Mouse (Mus musculus): ENCODE results near the gene Myo1g.
"Not testable (repeated sequence)": the region's sequence is repeated elsewhere in the genome, so short reads cannot be mapped to it uniquely, and the experiment has no call there.

Gene Myo1g

DNA sequence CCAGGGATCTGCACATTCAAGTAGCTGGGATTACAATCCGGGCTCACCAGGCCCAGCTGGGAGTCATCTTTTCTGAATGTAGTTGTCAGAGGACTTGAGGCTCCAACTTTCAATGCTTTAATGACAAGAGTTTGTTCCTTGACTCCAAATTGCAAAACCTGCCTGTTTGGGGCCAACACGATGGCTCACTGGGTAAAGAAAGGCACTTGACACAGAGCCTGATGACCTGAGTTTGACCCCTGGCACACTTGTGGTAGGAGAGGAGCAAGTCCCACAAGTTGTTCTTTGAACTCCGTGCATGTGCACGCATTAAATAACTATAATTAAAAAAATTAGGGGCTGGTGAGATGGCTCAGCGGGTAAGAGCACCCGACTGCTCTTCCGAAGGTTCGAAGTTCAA lies 9.2 kb upstream of the Myo1g start:
- no peak for DNase-seq (ENCODE audit: low spot score)

DNA sequence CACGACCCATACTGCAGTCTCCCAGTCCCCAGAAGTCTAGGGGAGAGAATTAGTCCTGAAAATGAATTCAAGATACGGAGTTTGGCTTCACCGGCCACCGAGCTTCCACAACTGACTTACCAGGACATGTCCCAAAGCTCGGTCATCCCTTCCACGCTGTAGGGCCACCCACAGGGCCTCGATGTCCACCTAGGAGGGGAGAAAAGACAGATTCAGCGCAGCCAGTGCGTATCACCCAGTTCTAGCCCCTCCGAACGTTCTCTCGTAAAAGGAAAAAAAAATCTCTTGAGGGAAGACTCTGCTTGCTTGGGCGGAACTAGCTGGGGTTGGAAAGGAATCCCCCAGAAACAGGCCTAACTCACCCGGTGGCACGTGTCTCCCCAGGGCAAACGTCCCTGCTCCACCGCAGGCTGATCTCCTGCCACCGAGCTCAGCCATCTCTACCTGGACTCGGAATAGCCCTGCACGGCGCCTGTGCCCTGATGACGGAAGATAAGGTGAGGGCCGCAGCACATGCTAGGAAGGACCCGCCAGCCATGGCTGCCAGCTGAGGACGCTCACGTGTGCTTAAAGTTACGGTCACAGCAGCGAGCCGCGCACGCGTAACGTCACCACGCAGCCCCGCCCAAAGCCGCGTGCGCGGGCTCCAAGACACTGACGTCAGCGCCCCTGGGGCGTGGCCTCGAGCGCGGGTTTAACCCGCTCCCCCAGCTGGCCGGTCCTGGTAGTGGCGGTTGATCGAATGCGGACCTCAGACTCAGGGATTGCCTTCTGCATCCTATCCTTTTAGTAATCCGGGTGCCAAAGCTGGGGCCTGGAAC lies 7.6 kb upstream of the Myo1g start:
- peak; percentile 97 for DNase-seq (ENCODE audit: low spot score)

- DNase-seq (ENCODE audit: low spot score), result no peak
Measured at GRCm38 (mm10) chr11:6527256-6528185, 6.8 kb upstream of the Myo1g start.

DNA sequence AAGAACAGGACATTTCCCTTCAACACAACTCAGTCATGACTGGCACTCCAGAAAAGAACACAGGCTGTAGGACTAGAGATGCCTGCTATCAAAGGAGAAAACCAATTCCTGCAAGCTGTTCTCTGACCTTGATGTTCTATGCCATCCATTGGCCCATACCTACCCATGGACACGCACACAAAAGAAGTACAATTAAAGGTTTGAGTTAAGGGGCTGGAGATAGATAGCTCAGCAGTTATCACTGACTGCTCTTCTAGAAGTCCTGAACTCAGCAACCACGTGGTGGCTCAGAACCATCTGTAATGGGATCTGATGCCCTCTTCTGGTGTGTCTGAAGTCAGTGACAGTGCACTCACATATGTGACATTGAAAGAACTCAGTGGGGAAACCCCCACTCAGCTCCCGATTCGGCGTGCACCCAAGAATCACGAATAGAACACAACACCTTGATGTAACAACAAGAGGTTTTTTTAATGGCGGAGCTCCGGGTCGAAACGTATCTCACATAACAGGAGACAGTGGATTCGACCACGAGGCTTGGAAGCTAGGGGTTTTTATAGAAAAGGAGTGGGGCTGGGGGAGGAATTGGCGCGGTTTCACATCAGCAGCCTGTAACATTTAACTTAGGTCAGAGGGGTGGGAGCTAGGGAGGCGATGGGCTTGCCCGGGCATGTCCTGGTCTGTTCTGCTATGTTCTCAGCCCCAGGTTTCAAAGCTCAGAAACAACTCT lies 5.9 kb upstream of the Myo1g start:
- DNase-seq (ENCODE audit: low spot score), result not testable (repeated sequence)

DNA sequence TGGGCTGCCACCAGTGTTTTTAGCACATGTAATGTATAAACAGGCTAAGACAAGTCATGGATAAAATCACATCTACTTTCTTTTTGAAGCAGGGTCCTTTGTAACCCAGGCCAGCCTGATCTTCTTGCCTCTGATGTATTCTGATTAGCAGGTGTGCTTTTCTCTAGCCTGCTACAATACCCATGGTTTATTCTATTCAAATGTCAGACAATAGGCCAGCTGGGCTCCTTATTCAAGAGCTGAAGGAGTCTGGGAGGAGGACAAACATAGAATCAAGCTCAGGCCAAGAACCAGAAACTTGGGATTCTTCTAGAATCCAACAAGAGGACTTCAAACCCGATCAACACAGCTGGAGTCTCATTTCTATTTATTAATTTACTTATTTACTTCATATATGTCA lies 4.5 kb upstream of the Myo1g start:
- DNase-seq (ENCODE audit: low spot score), result no peak

- no peak for DNase-seq (ENCODE audit: low spot score)
Measured at GRCm38 (mm10) chr11:6524880-6525238, 4.1 kb upstream of the Myo1g start.

- DNase-seq (ENCODE audit: low spot score), result no peak
Measured at GRCm38 (mm10) chr11:6524165-6524879, 3.6 kb upstream of the Myo1g start.

DNA sequence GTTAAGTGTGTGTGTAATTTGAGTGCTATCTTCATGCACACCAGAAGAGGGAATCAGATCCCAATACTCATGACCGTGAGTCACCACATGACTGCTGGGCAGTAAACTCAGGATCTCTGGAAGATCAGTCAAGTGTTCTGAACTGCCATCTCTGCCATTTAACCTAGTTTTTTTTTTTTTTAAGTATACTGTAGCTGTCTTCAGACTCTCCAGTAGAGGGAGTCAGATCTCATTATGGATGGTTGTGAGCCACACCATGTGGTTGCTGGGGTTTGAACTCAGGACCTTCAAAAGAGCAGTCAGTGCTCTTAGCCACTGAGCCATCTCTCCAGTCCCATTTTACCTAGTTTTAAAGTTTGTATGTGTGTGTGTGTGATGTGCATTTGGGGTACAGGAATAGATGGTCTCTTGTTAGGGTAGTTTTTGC lies 2.9 kb upstream of the Myo1g start:
- DNase-seq (ENCODE audit: low spot score), result no peak

DNA sequence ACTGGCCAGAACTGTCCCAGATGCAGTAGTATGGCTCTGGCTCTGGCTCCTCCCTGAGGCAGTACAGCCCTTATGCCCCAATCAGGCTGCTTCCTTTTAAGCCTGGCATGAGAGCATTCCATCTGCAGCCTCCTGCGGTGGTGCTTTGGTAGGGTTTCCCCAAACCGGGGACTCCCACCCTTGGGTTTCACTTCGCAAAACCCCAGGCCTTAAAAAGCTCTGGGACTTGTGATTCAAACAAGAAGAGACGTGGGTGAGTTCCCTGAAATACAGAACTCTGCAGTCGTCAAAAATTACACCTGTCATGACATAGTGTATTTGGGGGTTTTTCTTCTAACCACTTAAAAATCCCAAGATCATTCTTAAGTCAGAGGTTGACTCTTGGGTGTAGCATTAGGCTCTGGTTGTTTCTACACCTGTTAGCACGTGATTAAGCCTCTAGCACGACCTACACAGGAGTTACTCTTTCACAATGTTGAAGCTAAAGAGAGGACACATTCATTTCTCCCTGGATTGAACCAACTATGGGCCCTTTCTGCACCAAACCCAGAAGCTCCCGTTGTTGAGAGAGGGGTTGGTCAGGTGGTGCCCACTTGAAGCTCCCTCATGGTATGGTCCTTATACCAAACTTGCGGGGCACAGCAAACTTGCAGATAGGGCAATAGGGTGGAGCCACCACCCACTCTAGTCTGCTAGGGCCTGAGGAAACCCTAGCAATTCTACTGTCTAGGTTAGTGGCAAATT lies 2.2 kb upstream of the Myo1g start:
- DNase-seq (ENCODE audit: low spot score), result peak; percentile 71

DNA sequence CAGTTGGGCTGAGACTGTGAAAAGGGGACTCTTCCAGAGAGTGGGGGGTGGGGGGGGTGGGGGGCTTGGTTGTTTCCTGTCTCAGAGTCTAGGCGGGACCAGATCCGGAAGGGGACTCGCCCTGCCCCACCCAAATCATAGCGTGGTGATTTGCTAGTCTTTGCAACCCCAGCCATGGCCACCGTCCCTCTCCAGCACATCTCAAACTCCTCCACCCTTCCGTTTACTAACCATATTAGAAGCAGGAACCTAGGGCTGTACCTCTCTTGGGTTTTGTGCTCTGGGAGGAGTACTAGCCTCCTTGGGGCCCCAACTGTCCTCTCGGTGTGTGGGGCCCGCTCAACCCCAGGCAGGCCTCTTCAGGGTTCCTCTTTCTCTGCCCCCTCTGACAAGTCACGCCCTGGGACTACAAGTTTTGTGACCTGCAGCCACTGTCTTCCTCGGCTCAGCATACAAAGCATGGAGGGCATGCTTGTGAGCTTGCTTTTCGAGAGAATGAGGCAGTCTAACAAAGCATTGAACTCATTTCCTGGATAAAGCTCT lies 1.2 kb downstream of the Myo1g start:
- DNase-seq (ENCODE audit: low spot score), result peak; percentile 24

DNA sequence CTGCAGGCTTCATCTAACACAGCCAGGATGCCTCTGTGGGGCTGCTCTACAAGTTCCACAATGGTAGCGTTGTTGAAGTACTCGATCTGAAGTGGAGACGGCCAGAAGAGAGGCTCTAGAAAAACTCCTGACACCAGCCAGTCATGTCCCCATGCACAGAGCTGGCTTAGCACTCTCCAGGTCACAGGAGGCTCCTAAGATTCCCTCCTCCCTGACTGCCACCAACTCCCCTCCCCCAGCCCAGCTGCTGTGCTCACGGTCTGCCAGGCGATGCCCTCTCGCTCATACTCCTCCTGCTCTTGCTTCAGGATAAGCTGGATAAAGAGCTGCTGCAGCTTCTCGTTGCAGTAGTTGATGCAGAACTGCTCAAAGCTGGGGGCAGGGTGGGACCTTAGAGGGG lies 5.9 kb downstream of the Myo1g start:
- DNase-seq (ENCODE audit: low spot score), result no peak

DNA sequence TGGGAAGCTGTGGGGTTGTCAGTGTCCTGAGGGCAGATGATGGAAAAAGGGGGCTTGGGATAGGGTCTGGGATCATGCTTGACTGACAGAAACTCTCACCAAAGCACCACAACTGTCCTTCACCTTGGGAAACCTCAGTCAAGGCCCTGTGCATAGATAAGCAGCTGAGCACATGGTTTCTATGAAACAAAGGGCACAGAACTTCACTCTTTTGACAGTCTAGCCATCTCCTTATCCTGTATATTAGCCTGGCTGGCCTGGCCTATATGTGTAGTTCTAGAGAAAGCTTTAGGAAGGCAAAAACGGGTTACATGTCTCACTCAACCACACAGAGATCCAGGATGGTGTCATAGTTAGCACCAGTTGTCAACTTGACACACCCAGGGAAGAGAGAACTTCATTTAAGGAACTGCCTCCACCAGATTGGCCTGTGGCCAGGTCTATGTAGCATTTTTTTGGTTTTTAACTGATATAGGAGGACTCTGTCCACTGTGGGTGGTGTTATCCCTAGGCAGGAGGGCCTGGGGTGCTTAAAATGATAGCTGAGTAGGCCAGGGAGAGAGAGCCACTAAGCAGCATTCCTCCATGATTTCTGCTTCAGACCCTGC lies 12.4 kb downstream of the Myo1g start:
- no peak for DNase-seq (ENCODE audit: low spot score)

GRCm38 (mm10) chr11:6506516-6506915 lies 14.2 kb downstream of the Myo1g start:
- no peak for DNase-seq (ENCODE audit: low spot score)

DNA sequence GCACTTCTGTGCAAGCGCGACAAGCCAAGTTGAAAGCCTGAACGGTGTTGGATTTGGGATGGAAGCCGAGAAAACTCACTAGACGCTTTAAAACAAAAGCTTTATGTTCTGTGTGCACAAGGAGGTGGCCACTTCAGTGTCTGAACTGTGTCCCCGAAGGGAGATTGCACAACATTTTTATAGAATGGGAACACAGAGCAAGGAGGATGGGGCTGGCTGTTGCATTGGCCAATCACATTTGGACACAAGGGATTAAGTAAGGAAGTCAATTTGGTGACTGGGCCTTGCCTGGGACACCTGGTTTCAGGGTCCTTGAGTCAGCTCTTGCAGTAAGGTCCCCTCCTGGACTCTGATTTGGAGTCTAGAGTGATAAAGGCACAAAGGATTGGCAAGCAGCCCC lies 16.1 kb downstream of the Myo1g start:
- DNase-seq (ENCODE audit: low spot score), result no peak

DNA sequence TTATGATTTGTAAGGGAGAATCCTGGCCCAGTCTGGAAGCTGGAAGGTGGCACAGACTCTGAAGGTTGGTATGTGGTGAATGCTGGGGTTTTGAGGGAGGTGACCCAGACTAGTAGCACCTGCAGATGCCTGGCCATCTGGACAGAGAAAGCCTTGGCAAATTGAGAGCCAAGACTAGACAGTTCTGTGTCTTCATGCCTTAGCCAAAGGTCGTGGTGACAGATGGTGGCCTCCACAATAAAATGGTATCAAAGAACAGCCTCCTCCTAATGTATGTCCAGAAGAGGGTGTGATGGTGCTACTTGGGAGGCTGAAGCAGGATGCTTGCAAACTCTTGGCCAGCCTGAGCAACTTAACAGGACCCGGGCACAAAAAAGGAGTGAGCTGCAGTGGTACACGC lies 16.5 kb downstream of the Myo1g start:
- no peak for DNase-seq (ENCODE audit: low spot score)

DNA sequence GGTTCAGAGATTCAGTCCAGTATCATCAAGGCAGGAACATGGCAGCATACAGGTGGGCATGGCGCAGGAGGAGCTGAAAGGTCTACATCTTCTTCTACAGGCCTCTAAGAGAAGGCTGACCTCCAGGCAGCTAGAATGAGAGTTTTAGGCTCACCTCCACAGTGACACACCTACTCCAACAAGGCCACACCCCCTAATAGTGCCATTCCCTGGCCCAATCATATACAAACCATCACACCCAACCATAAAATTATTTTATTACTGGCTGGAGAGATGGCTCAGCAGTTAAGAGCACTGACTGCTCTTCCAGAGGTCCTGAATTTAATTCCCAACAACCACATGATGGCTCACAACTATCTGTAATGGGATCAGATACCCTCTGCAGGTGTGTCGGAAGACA lies 18.3 kb downstream of the Myo1g start:
- no peak for DNase-seq (ENCODE audit: low spot score)

DNA sequence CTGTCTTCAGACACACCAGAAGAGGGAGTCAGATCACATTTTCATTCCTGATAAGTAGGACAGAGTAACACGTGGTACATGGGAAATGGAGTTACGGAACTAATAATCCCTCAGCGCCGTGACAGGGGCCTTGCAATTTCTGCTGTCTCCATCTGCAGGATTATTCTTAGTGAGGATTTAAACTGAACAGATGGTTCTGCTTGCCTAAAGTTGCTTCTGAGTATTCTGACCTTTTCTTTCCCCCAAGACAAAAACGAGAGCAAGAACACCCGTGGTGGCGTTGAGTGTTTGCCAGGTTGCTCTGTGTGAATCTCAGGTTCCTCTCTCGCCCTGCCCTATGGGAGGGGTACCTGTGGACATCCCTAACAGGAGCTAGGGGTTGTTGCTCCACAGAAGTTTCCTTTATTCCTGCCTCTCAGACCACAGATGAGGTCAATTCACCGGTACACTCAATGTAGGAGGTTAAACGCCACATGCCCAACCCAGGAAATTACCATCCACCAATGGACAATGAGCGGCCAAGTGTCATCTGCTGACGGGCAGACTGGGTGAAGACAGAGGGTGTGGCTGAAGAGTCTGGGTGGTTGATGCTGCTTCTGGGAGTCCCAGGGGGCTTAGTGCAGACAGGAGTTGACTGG lies 23.3 kb downstream of the Myo1g start:
- DNase-seq (ENCODE audit: low spot score), result peak; percentile 27

GRCm38 (mm10) chr11:6489691-6490503 lies 30.9 kb downstream of the Myo1g start:
- peak; percentile 54 for DNase-seq (ENCODE audit: low spot score)

GRCm38 (mm10) chr11:6489257-6489656 lies 31.5 kb downstream of the Myo1g start:
- DNase-seq (ENCODE audit: low spot score), result no peak
